Mouse (Mus musculus): ENCODE results near the gene AC109138.7. TPM values are rescaled to one million over a fixed set of nuclear protein-coding genes. Genes with fewer than 3 reads are reported as not detected.

The AC109138.7 gene
- polyA plus RNA-seq (2014; fragmentation: Nextera tagmentation; extraction: Ambion mirVana) = not detected in 2 replicates

DNA sequence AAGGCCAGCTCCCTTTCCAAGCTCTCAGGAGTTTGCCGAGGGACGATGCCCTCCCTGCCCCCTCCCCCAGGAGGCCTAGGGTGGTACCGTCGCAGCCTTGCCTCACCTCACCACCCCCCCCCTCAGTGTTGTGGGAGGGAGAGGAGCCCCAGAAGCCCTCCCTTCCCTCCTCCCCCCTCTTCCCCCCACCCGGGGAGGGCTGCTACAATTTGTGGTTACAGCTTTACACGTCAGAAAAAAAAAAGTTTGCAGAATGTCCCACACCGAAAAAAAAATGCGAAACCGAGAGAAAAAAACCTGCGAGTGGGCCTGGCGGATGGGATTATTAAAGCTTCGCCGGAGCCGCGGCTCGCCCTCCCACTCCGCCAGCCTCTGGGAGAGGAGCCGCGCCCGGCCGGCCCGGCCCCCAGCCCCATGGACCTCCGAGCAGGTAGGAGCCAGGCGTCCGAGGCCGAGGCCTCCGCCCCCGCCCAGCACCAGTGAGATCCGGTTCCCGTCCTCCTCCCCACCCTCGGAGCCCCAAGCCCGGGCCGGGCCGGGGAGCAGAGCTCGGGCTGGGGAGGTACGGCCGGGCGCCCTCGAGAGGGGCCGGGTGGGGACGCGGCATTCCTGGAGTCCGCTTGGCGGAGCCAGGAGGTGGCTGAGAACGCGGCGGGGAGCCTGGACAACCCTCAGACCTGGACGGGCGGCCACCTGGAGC, at the start of gene AC109138.7, which contains the start of gene Clcf1:
Gene AC109138.7 (plus strand): TSS at position 287 of the 700 bp plus-strand sequence.
Gene Clcf1 (plus strand): TSS at position 168 of the 700 bp plus-strand sequence.
- H3K36me3 ChIP-seq (ENCODE audit: control insufficient read depth, insufficient read depth, low read length) = no peaks in the 10 kb centered on the region
- H3K27ac ChIP-seq (replicated peaks; ENCODE audit: low read depth, low read length) = no peak within 1 kb of the TSS
- WGBS = under 1% methylated on average over 49 of the region's 49 CpGs
- 0 out of 2 replicates have a peak, but pooled peaks cover 15% of the 10 kb centered on the region for H3K4me1 ChIP-seq (ENCODE audit: control insufficient read depth, insufficient read depth, low read length)
- peak within 1 kb of the TSS; percentile 62 for H3K9ac ChIP-seq (replicated peaks; ENCODE audit: low read length)
- H3K9me3 ChIP-seq (ENCODE audit: control insufficient read depth, low read length) = no peaks in the 10 kb centered on the region
- peaks cover 44% of the 10 kb centered on the region for H3K27me3 ChIP-seq (ENCODE audit: control insufficient read depth, insufficient read depth, low read length)
- H3K4me3 ChIP-seq (replicated peaks; ENCODE audit: low read depth, low read length) = peak within 1 kb of the TSS; percentile 47
- DNase-seq (peak; percentile 56), ATAC-seq (ENCODE audit: low FRiP score, low TSS enrichment) (peak; percentile 48)
- peak within 1 kb of the TSS; percentile 95 for H3K4me2 ChIP-seq (ENCODE audit: low read length)

DNA sequence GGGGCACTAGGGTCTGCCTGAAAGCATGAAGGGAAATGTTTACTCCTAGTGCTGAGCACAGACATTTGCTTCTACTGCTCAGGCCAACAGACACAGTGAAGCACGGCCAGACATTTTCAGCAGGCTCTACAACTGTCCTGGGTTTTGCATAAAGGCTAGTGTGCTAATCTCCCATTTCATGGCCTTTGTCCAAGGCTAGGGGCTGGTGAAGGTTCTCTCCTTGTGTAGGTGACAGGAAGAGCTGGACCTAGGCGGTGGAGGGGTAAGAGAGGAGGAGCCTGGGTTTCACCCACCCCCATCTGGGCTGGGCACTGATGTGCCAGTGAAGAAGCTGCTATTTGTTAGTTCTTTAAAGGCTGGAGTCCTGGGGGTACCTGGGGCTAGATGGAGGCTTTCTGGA, 49.4 kb upstream of the AC109138.7 start:
- ATAC-seq (ENCODE audit: low FRiP score, low TSS enrichment) (no peak), DNase-seq (no peak)
- Histone ChIP-seq H3K9me3 (ENCODE audit: control insufficient read depth, low read length) (no peaks in the 10 kb centered on the region), H3K36me3 (ENCODE audit: control insufficient read depth, insufficient read depth, low read length) (peaks cover 17% of the 10 kb centered on the region), H3K4me3 (replicated peaks; ENCODE audit: low read depth, low read length) (no peak overlapping the region), H3K4me1 (ENCODE audit: control insufficient read depth, insufficient read depth, low read length) (peaks cover 13% of the 10 kb centered on the region), H3K4me2 (ENCODE audit: low read length) (no peak overlapping the region), H3K27me3 (ENCODE audit: control insufficient read depth, insufficient read depth, low read length) (no peaks in the 10 kb centered on the region), H3K9ac (replicated peaks; ENCODE audit: low read length) (no peak overlapping the region), H3K27ac (replicated peaks; ENCODE audit: low read depth, low read length) (no peak overlapping the region)
- 82% methylated on average over 2 of the region's 2 CpGs for WGBS

DNA sequence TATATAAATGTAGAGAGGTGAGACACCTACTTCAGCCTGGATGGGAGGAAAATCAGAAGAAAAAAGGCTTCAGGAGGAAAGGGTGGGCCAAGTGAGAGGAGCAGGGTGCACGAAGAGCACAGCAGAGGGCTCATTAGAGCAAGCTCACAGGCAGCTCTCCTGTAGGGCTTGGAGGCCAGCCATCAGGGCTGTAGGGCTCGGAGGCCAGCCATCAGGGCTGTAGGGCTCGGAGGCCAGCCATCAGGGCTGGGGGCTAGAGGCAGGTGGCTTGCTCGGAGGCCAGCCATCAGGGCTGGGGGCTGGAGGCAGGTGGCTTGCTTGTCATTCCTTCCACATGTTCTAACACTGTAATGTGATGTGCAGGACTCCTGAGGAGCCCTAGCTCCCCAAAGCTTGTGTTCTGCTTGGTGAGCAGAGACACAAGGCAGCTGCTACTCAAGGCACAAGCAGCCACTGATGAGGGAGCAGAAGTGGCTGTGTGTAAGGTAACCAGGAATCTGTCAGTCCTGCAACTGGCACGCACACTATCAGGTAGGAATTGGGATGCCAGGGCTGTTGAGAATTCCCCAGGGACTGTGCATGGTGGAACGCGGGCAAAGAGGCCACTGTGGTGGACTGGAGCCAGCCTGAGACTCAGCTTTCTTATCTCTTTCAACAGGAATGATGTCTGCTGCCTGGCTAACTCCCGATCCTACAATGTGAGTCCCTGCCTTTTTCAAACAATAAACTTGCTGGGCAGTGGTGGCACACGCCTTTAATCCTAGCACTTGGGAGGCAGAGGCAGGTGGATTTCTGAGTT, 47.3 kb upstream of the AC109138.7 start:
- Histone ChIP-seq H3K27me3 (ENCODE audit: control insufficient read depth, insufficient read depth, low read length) (no peaks in the 10 kb centered on the region), H3K4me2 (ENCODE audit: low read length) (no peak overlapping the region), H3K4me3 (replicated peaks; ENCODE audit: low read depth, low read length) (no peak overlapping the region), H3K9ac (replicated peaks; ENCODE audit: low read length) (no peak overlapping the region; the same call in 1 of the 2 replicates), H3K27ac (replicated peaks; ENCODE audit: low read depth, low read length) (no peak overlapping the region), H3K4me1 (ENCODE audit: control insufficient read depth, insufficient read depth, low read length) (peaks cover 21% of the 10 kb centered on the region), H3K36me3 (ENCODE audit: control insufficient read depth, insufficient read depth, low read length) (peaks cover under 1% of the 10 kb centered on the region; the same call in 1 of the 2 replicates), H3K9me3 (ENCODE audit: control insufficient read depth, low read length) (no peaks in the 10 kb centered on the region)
- ATAC-seq (ENCODE audit: low FRiP score, low TSS enrichment) (no peak), DNase-seq (no peak)
- whole genome bisulfite sequencing = 78% methylated on average over 9 of the region's 9 CpGs

DNA sequence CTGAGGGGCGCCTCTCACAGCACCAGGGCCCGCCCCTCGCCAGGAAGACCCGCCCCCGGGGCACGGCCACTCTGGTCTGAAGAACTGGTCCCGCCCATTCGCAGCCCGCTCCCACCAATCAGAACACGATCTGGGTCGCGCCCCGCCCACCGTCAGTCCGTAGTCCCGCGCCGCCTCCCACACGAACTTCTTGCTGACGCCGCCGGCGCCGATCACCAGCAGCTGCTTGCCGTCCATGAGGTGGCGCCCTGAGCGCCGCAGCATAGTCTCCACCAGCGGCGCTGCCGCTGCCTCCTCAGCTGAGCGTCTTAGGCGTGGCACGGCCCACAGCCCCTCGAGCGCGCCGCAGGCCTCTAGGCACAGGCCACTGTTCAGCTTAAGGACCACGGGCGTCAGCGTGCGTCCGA, 44.8 kb upstream of the AC109138.7 start:
- H3K4me3 ChIP-seq (replicated peaks; ENCODE audit: low read depth, low read length) = peak overlapping the region; percentile 43
- under 1% methylated on average over 43 of the region's 43 CpGs for WGBS
- ATAC-seq (ENCODE audit: low FRiP score, low TSS enrichment) (peak; percentile 95), DNase-seq (peak; percentile 99)
- H3K36me3 ChIP-seq (ENCODE audit: control insufficient read depth, insufficient read depth, low read length) = no peaks in the 10 kb centered on the region
- H3K27me3 ChIP-seq (ENCODE audit: control insufficient read depth, insufficient read depth, low read length) = no peaks in the 10 kb centered on the region
- peak overlapping the region; percentile 92 for H3K27ac ChIP-seq (replicated peaks; ENCODE audit: low read depth, low read length)
- no peaks in the 10 kb centered on the region for H3K9me3 ChIP-seq (ENCODE audit: control insufficient read depth, low read length)
- peaks cover 7% of the 10 kb centered on the region; the same call in 1 of the 2 replicates for H3K4me1 ChIP-seq (ENCODE audit: control insufficient read depth, insufficient read depth, low read length)
- H3K9ac ChIP-seq (replicated peaks; ENCODE audit: low read length) = peak overlapping the region; percentile 78
- peak overlapping the region; percentile 91 for H3K4me2 ChIP-seq (ENCODE audit: low read length)

DNA sequence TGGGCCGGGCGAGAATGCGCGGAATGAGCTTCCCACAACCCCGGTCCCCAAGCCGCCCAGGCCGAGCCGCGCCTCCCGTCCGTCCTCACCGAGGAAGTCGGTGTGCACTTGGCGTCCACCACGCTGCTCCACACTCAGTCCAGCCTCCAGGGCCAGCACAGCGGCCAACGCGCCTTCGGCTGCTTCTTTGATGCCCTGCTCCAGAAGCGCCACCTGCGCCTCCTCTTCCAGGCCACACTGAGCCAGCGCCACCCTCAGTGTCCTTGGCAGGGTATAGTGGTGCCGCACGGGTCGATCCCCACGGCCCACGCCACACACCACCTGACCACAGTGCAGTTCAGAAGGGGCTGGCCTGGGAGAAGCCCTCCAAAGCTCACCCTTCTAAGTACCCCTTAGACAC, 44.3 kb upstream of the AC109138.7 start:
- H3K4me2 ChIP-seq (ENCODE audit: low read length) = peak overlapping the region; percentile 91
- DNase-seq (no peak), ATAC-seq (ENCODE audit: low FRiP score, low TSS enrichment) (peak; percentile 54)
- H3K27me3 ChIP-seq (ENCODE audit: control insufficient read depth, insufficient read depth, low read length) = no peaks in the 10 kb centered on the region
- 4% methylated on average over 27 of the region's 27 CpGs for WGBS
- H3K9me3 ChIP-seq (ENCODE audit: control insufficient read depth, low read length) = no peaks in the 10 kb centered on the region
- H3K9ac ChIP-seq (replicated peaks; ENCODE audit: low read length) = peak overlapping the region; percentile 78
- peaks cover 7% of the 10 kb centered on the region for H3K4me1 ChIP-seq (ENCODE audit: control insufficient read depth, insufficient read depth, low read length)
- H3K4me3 ChIP-seq (replicated peaks; ENCODE audit: low read depth, low read length) = peak overlapping the region; percentile 43
- H3K27ac ChIP-seq (replicated peaks; ENCODE audit: low read depth, low read length) = peak overlapping the region; percentile 92
- H3K36me3 ChIP-seq (ENCODE audit: control insufficient read depth, insufficient read depth, low read length) = no peaks in the 10 kb centered on the region

DNA sequence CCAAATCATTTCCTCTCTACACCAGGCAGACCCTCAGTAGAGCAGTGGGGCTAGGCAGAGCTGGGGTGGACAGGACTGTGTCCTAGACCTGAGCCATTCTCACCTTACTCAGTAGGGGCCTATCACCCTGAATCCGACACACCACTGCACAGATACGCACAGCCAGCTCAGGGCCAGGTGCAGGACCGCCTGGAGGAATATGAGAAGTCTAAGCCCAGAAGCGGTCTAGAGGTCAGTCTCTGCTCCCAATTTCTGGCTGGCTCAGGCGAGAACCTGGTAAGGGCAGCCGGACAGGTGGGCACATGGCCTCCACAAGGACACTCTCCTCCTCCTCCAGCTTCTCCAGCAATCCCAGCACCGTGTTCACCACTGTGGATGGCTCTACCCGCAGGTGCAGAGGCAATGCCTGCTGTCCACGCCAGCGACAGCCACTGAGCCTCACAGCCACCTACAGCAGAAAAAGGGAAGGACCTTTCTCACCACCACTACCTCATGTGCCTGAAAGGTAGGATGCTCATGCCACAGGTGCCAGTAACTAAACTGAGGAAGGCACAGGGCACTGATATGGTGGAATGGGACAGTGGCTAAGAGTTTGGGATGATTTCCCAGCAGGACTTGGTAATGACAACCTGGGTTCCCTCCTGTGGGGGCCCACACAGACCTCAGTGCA, 43.3 kb upstream of the AC109138.7 start:
- no peak overlapping the region; the same call in 1 of the 2 replicates for H3K9ac ChIP-seq (replicated peaks; ENCODE audit: low read length)
- H3K4me3 ChIP-seq (replicated peaks; ENCODE audit: low read depth, low read length) = no peak overlapping the region
- H3K36me3 ChIP-seq (ENCODE audit: control insufficient read depth, insufficient read depth, low read length) = no peaks in the 10 kb centered on the region
- WGBS = 89% methylated on average over 10 of the region's 10 CpGs
- H3K9me3 ChIP-seq (ENCODE audit: control insufficient read depth, low read length) = no peaks in the 10 kb centered on the region
- peaks cover 16% of the 10 kb centered on the region for H3K4me1 ChIP-seq (ENCODE audit: control insufficient read depth, insufficient read depth, low read length)
- ATAC-seq (ENCODE audit: low FRiP score, low TSS enrichment) (no peak), DNase-seq (no peak)
- H3K4me2 ChIP-seq (ENCODE audit: low read length) = no peak overlapping the region
- H3K27me3 ChIP-seq (ENCODE audit: control insufficient read depth, insufficient read depth, low read length) = no peaks in the 10 kb centered on the region
- H3K27ac ChIP-seq (replicated peaks; ENCODE audit: low read depth, low read length) = no peak overlapping the region

DNA sequence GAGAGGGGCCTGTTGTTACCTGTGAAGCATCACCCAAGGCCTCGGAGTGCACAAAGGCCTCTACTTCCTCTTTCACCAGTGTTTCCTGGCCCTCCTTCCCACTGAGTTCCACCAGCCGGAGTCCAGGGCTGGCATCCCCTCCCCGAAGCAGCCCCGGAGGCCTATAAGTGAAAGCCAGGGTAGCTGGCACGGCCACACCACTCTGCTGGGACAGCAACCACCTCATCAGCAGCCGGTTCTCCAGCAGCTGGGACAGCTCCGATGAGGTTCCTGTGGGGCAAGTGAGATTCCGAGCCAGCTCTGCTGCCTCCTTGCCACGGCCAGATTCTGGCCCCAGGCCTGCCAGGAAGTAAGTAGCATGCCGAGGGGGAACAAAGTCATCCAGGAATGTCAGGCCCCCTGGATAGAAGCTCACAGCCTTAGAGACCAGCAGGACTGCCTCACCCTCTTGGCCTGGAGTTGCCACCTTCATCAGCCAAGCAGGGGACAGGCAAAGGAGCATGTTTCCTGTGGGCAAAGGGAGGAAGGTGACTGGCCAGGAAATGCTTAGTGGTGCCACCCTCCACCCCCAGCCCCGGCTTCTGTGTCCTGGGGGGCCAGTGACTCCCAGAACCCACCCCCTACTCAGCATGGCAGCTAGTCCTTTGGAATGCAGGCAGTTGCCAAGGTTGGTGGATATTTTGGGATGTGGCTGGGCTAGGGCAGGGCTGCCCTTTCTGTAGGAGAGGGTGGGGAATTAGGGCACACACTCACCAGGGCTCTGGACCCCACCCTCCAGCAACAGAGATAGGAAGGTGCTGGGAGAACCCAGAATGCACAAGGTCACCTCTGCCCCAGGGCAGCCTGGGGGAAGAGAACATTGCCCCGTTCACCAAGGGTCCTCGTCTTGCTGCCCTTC, 42.5 kb upstream of the AC109138.7 start:
- DNase-seq (no peak), ATAC-seq (ENCODE audit: low FRiP score, low TSS enrichment) (no peak)
- no peaks in the 10 kb centered on the region for H3K27me3 ChIP-seq (ENCODE audit: control insufficient read depth, insufficient read depth, low read length)
- no peak overlapping the region for H3K4me2 ChIP-seq (ENCODE audit: low read length)
- no peak overlapping the region for H3K27ac ChIP-seq (replicated peaks; ENCODE audit: low read depth, low read length)
- H3K4me3 ChIP-seq (replicated peaks; ENCODE audit: low read depth, low read length) = no peak overlapping the region
- H3K36me3 ChIP-seq (ENCODE audit: control insufficient read depth, insufficient read depth, low read length) = no peaks in the 10 kb centered on the region
- H3K4me1 ChIP-seq (ENCODE audit: control insufficient read depth, insufficient read depth, low read length) = peaks cover 17% of the 10 kb centered on the region
- H3K9ac ChIP-seq (replicated peaks; ENCODE audit: low read length) = no peak overlapping the region; the same call in 1 of the 2 replicates
- no peaks in the 10 kb centered on the region for H3K9me3 ChIP-seq (ENCODE audit: control insufficient read depth, low read length)
- WGBS = 69% methylated on average over 13 of the region's 13 CpGs

DNA sequence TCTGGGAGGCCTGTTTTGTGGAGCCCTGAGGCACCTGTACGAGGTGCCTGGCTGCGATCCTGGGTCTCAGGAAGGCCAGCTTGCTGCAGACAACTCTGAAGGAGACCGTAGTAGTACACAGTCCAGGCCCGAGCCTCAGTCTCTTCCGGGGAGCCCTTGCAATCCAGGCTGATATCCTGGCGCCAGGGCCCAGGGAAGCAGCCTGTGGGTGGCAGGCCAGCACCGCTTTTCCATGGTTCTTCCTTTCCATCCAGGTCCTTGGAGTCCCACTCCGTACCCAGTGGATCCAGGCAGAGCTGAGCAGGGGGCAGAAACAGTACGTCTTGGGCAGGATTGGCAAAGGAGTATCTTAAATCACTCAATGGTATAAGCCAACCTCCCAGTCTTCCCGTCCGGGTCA, 41.2 kb upstream of the AC109138.7 start:
- H3K27me3 ChIP-seq (ENCODE audit: control insufficient read depth, insufficient read depth, low read length) = no peaks in the 10 kb centered on the region
- H3K4me3 ChIP-seq (replicated peaks; ENCODE audit: low read depth, low read length) = no peak overlapping the region
- no peak overlapping the region for H3K27ac ChIP-seq (replicated peaks; ENCODE audit: low read depth, low read length)
- H3K36me3 ChIP-seq (ENCODE audit: control insufficient read depth, insufficient read depth, low read length) = no peaks in the 10 kb centered on the region
- H3K4me2 ChIP-seq (ENCODE audit: low read length) = no peak overlapping the region
- H3K4me1 ChIP-seq (ENCODE audit: control insufficient read depth, insufficient read depth, low read length) = peaks cover 17% of the 10 kb centered on the region
- ATAC-seq (ENCODE audit: low FRiP score, low TSS enrichment) (no peak), DNase-seq (no peak)
- H3K9ac ChIP-seq (replicated peaks; ENCODE audit: low read length) = no peak overlapping the region
- WGBS = 53% methylated on average over 11 of the region's 11 CpGs
- H3K9me3 ChIP-seq (ENCODE audit: control insufficient read depth, low read length) = no peaks in the 10 kb centered on the region

Measured in midbrain, embryonic 14.5 days (tissue).